Mouse (Mus musculus): ENCODE measurements around the gene Exoc2.

DNA sequence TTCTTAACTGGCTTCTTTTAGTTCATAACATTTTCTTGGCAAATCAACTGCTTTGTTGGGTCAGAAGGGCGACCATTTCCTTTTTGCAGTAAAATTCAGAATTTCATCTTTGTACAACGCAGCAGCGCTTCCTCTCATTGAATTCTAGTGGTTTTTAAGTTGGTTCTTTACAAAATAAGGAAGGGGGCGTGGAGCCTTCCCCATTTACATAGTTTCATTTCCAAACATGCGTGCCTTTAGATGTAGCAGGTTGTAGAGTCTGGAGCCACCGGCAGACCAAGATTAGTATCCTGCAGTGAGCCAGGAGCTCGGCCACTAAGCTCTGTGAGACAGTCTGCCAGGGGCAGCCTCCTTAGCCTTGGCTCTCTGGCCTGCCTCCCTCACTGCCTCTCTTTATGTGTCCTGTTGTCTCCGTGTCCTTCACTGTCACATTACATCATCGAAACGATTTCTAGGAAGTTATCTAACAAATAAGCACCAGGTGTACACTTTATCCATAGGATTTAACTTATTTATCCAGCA lies 13.1 kb upstream of the Exoc2 start:
- no peak for TF ChIP-seq MAFK (IDR thresholded peaks at IDR 0.05; ENCODE audit: borderline replicate concordance, low read depth, low read length)
- no peak for TF ChIP-seq ZMIZ1 (IDR thresholded peaks at IDR 0.05; ENCODE audit: low read depth, low read length)
- TF ChIP-seq USF1 (IDR thresholded peaks at IDR 0.05; ENCODE audit: low read depth, low read length): no peak
- no peak for TF ChIP-seq UBTF (IDR thresholded peaks at IDR 0.05; ENCODE audit: borderline replicate concordance, insufficient read depth, low read depth, low read length)
- TF ChIP-seq POLR2A (IDR thresholded peaks at IDR 0.05; ENCODE audit: control insufficient read depth in 1 of 2, insufficient read depth in 1 of 2, low read depth in 1 of 2, low read length in 2 of 2, poor library complexity in 1 of 2): no peak
- TF ChIP-seq CTCF (IDR thresholded peaks at IDR 0.05 in 2 of 3, conservative IDR thresholded peaks at IDR 0.05 in 1 of 3; ENCODE audit: control insufficient read depth in 1 of 3, insufficient read depth in 1 of 3, low read depth in 2 of 3, low read length in 3 of 3, poor library complexity in 1 of 3, severe bottlenecking in 1 of 3): no peak
- TF ChIP-seq MXI1 (IDR thresholded peaks at IDR 0.05; ENCODE audit: low read depth, low read length): no peak
- TF ChIP-seq KAT2A (conservative IDR thresholded peaks at IDR 0.05; ENCODE audit: low read depth, low read length): no peak
